Mouse (Mus musculus) kidney, adult 11 months (tissue): Measurements from ENCODE around the gene Gm16442.
"Not testable (repeated sequence)": the region's sequence is repeated elsewhere in the genome, so short reads cannot be mapped to it uniquely, and the experiment has no call there.

Experiments
- DNase-seq: peaks from one replicate; pipeline ENCODE4 v3.0.0; 2022

Gm16442 gene

DNA sequence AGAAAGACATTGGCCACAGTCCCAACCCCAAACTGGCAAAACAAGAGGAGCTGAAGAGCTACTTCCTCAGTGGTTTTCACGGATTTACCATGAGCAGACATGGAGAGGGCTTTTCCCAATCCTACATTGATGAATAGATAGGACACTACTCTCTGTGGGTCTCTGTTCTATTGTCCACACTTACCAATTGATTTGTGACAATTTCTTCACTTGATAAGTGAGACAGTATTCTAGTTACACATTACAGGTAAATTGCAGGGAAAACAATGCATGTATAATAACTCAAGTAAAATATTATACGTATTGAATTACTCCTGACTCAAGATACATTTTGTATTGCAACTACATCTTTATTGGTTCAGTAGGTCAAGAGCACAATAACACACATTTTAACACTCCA, at the start of gene Gm16442:
TSS of gene Gm16442 (minus strand) at position 101 of the 400 bp plus-strand sequence.
- DNase-seq = not testable (repeated sequence)

DNA sequence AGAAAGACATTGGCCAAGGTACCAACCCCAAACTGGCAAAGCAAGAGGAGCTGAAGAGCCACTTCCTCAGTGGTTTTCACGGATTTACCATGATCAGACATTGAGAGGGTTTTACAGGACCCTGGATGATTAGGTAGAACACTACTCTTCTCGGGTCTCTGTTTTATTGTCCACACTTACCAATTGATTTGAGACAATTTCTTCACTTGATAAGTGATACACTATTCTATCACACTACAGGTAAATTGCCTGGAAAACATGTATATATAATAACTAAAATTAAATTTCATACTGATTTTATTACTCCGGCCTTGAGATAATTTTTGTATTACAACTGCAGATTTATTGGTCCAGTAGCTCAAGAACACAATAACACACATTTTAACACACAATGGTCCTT, 45.9 kb upstream of the Gm16442 start, which contains the start of gene Vmn1r94:
TSS of gene Vmn1r94 (minus strand) at position 101 of the 400 bp plus-strand sequence.
- not testable (repeated sequence) for DNase-seq

DNA sequence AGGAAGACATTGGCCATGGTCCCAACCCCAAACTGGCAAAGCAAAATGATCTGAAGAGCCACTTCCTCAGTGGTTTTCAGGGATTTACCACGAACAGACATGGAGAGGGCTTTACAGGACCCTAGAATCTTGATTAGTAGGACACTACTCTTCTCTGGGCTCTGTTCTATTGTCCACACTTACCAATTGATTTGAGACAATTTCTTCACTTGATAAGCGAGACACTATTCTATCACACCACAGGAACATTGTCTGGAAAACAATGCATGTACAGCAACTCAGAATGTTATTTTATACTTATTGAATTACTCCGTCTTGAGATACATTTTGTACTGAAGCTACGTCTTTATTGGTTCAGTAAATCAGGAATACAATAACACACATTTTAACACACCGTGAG, 16.6 kb upstream of the Gm16442 start, which contains the start of gene Vmn1r93:
TSS of gene Vmn1r93 (minus strand) at position 101 of the 400 bp plus-strand sequence.
- not testable (repeated sequence) for DNase-seq

DNA sequence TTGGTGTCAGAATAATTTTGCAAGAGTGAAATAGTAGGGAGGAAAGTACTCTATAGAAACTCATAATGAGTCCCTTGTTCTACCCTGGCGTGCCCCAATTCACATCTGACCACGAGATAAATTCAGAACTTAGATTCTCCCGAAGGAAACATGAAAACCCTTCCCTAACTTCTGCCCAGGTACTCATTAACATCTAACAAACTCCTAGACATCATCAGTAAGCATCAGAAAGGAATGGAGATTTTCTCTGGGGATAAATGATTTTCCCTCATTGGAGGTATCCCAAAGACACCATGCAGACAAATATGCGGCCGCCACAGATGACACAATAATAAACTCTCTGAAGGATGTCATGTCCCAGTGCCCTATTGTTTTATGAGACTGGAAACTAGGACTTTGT, 23.0 kb downstream of the Gm16442 start, which contains the start of gene Vmn1r91:
TSS of gene Vmn1r91 (plus strand) at position 301 of the 400 bp plus-strand sequence.
- not testable (repeated sequence) for DNase-seq

DNA sequence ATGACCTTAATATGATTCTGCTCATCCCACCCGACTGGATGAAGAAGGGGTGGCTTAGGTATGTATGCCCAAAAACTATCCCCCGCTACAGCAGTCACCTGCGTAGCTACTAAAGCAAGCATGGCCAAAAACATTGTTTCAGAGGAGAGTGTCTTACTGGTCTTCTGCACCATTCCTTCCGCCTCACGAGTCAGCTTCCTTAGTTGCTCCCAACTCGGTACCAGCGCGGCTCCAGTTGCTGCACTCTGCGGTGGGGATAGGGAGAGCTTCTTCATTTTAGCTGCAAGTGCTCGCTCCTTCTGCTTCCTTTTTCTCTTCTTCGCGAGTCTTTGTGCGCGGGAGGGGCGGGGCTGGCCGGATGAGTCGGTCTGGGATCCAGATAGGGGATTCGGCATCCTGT, 44.3 kb downstream of the Gm16442 start:
- DNase-seq = not testable (repeated sequence)
